Mouse (Mus musculus) gastrocnemius, adult 8-10 months (tissue): ENCODE results near the gene Akr1c19. TPM values are rescaled to one million over a fixed set of nuclear protein-coding genes. Genes with fewer than 3 reads are reported as not detected.
"Not testable (repeated sequence)": the region's sequence is repeated elsewhere in the genome, so short reads cannot be mapped to it uniquely, and the experiment has no call there.

Experiments
- DNase-seq, 2 experiments: peaks; one replicate each; pipeline ENCODE4 v3.0.0; 2022; ENCODE audit warnings: low spot score in 2 of 2
- total RNA-seq, 4 experiments: library from RNA; stranded (reverse); gene quantifications; 2 replicates each; pipeline ENCODE4 v1.2.4; 2022

Akr1c19 gene
- under 1 TPM in 3 of 4 experiments, not detected in 1; 0.17 to 0.65 (median 0.47) TPM for total RNA-seq

GRCm38 (mm10) chr13:4228441-4228840 is at the start of gene Akr1c19:
TSS of gene Akr1c19 (plus strand) at chr13:4228700.
- DNase-seq, result no peak

GRCm38 (mm10) chr13:4181321-4181720 is 47.2 kb upstream of the Akr1c19 start:
- DNase-seq, result not testable (repeated sequence)

GRCm38 (mm10) chr13:4183116-4183515 is 45.4 kb upstream of the Akr1c19 start:
- no peak for DNase-seq

DNA sequence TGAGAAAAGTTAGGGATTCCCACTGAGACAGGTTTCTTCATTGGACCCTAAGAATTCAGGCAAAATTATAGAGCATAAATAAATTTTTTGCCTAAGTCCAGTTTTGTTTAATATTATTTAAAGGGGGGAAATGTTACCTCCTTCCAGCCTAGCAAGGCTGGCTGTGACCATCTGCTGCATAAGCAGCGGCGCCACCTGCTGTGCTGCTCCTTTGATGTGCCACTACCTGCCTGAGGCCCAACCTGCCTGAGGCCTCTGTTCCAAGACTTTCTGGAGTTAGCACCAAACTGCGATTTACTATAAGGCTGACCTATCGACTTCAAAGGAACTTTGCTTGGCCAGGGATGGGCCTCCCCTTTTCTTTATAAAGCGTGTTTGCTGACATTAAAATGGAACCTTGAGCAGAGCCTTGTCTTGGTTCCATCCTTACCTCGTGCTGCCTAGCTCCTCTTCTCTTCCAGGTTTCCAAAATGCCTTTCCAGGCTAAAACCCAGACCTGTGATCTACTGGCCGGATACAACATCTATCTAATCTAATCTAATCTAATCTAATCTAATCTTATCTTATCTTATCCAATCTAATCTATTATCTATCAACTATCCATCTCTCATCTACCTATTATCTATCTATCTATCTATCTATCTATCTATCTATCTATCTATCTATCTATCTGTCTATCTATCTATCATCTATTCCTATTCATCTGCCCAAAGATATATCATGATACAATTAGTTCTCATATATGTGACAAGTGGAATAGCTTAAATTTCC is 41.7 kb upstream of the Akr1c19 start:
- DNase-seq, result not testable (repeated sequence)

- DNase-seq, result no peak
These were observed 40.3 kb upstream of the Akr1c19 start for GRCm38 (mm10) chr13:4188174-4188573.

DNA sequence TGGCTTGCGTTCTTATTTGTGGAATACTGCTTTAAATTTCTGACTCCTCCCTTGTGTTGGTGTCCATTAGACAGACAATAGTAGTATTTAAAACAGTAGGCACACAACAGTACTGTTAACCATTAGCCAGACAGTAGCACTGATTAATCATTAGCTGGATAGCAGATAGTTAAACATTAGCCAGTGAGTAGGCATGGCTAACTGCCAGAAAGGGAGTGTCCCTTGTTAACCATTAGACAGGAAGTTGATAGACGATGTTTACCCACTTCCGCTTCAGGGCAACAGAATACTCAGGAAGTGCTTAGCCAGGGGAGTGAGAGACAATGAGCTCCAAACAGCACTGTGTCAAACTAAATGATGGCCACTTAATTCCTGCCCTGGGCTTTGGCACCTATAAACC is 37.6 kb upstream of the Akr1c19 start, which contains the start of gene Akr1c13:
Gene Akr1c13, plus strand, starts transcription at position 247 of the 400 bp plus-strand sequence.
- no peak for DNase-seq

DNA sequence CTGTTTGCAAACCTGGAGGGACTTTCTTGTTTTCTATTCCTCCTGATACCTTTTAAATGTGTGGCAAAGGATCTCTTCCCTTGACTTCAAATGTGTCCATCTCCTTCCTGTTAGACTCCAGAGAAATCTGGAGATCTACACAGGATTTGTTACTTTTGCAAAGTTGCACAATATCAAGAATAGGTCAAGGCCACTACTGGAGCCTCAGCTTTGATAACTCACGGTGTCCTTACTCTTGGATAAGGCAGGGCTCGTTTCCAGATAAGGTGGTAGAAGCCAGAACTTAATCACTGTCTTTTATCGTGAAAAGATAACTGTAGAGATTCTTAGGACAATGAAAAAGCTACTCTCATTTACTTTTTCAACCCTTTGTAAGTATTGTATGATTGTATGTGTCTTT is 36.0 kb upstream of the Akr1c19 start:
- no peak for DNase-seq

DNA sequence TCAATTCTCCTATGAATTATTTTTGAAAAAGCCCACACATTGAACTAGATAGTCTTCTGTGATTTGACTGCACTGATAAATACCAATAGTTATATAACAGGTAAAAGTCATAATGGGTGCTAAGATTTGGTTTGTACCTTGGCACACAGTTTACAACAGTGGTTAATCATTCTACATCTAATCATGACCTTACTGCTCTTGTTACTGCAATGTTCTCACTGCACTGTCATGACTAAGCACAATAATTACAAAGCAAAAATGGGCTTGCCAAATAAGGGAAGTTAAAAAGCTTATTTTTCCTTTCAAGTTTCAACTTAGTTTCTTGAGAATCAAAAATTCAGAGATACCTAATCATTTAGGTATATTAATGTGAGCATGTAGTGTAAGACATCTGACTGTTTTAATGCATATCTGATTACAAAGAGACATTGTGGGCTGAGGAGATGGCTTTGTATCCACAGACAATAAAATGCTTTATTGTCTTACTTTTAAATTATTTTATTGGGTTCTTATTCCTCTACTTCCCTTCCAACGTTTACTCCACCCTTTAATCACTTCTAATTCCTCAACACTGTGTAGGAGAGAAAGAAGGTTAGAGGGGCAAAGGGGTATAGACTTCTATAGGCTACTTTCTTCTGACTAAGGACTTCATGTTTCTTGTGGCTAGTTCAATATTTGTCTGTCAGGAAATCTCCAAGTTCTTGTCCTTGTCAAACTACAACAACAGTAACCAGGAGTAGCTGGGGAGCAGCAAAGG is 22.2 kb upstream of the Akr1c19 start:
- DNase-seq, result no peak

DNA sequence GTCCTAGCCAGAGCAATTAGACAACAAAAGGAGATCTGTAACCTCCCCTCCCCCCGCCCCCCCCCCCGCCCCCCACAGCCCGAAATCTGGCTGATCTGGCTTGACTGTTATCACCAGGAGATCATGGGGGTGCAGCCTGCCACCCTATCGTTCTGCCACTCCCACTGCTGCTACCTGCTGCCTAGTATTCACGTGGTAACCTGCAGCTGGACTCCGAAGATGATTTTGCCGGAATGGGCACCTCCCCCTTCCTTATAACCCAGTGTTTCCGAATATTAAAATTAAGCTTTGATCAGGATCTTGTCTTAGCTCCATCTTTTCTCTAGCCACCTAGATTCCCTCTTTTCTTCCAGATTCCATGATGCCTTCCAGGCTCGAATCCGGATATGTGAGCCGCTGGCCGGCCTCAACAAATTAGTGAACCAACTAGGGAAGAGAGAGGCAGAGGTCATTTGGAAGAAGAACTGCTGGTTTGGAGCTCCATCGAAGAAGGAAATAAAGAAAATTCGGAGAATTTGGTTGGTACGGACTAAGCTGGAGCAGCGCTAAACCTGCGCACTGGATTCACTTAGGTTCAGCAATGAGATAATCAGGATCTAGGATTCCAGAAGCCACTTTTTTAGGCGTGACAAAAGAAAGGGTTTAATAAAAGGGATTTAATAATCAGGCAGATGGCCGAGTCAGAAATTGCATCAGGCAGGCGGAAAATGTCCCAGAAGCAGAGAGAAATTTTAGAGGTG is 16.8 kb upstream of the Akr1c19 start:
- DNase-seq, result no peak

- no peak for DNase-seq
These were observed 16.2 kb upstream of the Akr1c19 start for GRCm38 (mm10) chr13:4212309-4212708.

DNA sequence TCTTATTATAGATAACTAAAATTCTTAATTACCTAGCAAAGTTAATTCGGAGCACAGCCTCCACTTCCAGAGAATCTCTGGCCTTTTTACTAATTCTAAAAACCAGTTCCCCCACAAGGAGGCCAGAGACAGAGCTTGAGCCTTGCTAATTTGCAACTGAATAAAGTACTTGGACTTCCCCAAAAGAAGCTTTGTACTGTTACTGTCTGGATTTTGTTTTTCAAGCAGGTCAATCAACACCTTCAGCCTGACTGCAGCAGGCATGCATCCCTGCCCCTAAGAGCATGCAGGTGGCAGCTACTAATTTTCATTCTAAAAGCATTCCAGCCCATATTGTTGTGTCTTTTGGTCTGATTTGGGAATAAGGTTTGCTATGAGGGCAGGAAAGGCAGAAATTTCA is 13.0 kb upstream of the Akr1c19 start:
- not testable (repeated sequence) for DNase-seq

DNA sequence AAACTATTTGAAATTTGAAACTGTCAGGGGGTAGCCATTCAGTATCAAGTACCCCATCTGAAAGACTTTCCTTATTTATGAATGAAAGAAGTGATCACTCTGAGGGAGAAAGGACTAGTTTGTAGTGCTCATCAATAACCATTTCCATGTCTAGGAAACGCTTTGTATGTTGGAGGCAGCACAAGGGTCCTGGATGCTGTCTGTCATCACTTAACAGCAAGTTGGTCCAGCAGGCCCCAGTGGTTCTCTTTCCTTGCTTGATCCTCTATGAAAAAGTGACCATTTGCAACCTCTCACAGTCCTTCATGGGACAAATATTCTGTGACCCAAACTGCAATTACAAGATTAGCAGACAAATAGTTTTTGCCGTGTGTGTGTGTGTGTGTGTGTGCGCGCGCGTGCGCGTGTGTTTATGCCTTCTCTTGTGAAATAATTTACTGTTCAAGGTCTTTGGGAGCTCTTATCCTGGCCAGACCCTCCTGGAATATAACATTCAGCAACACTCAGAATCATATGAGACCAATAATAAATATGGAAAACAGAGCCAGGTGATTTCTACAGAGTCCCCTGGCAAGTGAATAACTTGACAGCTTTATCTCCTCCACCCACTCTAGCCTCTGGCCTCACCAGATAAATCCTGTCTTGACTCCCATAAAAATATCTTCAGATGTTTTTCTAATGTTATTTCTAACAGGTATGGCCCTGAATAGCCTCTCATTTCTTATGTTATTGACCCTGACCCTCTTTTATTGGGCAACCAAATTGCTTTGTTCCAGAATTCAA is 2.5 kb downstream of the Akr1c19 start:
- DNase-seq, result no peak

DNA sequence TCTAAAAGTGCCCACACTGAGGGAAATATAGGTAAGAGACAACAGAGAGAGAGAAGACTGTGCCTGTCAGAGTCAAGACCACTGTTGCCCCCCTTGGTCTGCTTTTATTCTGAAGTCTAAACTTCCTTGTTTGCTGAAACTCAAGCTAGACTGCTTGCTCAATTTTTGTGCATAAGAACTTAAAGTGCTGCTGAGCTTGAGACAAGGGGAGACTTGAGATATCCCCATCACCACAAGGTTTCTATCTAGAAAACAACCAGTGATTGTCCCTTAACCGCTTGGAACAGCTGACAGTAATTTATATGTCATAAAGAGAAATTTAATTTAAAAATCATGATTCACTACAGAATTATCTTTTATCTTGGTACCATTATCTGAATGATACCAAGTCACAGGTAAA is 4.6 kb downstream of the Akr1c19 start:
- DNase-seq, result no peak

- DNase-seq, result no peak
These were observed 5.2 kb downstream of the Akr1c19 start for GRCm38 (mm10) chr13:4233536-4234172.

DNA sequence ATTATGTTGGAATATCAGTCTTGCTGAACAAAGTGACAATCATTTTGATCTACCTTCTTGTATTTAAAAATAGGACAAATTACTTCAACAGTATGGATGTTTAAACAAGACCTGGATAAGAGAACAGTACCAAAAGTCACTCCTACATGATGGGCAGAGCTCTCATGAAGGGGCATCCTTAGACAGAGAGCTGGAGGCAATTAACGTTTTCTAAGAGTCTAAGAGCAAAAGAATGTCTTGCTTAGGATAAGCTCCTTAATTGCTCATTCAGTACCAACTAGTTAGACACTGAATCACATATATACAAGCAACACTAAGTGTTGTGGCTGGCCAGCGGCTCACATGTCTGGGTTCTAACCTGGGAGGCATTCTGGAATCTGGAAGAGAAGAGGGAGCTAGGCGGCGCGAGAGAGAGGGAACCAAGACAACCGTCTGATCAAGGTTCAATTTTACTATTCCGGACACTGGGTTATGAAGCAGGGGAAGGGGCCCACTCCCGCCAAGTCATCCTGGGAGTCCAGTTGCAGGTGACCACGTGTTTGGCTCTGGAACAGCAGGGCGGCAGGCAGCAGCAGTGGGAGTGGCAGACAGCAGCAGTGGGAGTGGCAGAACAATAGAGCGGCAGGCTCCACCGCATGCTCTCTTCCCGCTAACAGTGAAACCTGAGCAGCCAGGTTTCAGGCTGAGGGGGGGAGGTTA is 16.5 kb downstream of the Akr1c19 start:
- no peak for DNase-seq

DNA sequence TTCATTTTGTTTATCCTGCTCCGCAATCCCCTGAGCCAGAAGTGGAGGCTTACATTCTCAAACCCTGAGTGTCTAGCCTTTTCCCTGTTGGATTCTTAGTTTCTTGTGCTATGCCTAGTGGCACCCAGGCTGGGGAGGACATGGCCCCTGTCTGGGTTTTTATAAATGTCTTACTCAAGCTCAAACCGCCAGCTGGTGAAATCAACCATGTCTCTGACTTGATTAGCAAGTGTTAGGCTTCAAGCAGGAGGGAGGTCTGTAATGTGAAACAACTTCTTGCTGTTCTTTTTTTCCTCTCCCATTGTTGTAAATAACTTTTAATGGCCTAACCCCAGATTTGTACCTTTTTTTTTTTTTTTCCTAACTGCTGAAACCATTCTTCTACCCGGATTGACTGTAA is 20.8 kb downstream of the Akr1c19 start:
- no peak for DNase-seq

DNA sequence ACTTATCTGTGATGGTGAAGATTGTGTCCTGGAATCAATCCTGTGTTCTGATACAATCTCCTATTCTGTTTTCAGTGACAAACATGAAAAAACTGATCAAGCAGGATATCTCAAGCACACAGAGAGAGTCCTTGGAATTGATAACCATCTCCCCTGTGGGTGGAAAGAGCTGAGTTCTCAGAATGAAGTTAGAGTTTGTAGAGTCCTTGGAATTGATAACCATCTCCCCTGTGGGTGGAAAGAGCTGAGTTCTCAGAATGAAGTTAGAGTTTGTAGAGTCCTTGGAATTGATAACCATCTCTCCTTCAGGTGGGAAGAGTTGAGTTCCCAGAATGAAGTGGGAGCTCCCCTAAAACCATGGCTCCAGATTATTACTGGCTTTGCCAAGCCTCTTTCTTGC is 28.4 kb downstream of the Akr1c19 start:
- not testable (repeated sequence) for DNase-seq

DNA sequence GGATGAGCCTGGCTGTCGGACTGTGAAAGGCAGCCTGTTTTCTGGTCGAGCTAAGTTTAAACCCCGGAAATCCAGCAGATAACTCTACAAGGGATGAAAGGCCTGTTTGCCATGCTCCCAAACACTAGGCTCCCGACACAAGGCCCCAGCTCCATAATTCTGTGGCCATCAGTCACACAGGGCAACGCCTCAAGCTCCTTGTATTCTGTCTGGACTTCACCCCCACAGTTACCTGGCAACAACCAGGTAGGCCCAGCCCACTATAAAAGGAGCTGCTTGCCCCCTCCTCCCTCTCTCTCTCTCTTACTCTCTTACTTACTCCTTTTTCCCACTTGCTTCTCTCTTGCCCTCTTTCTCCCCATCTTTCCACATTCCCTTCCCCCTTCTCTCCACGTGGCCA is 28.8 kb downstream of the Akr1c19 start:
- no peak for DNase-seq

- DNase-seq, result no peak
These were observed 36.1 kb downstream of the Akr1c19 start for GRCm38 (mm10) chr13:4264612-4265011.

DNA sequence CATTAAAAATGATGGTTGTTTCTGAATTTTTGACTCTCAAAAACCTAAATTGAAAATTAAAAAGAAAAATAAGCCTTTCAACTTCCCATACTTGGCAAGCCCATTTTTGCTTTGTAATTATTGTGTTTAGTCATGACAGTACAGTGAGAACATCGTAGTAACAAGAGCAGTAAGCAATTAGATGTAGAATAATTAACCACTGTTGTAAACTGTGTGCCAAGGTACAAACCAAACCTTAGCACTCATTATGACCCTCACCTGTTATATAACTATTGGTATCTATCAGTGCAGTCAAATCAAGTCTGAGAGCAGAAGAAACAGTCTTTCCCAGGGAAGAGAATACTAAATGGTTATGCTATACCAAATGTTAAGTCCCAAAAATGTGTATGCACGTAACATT is 36.5 kb downstream of the Akr1c19 start:
- DNase-seq, result no peak
